Mouse (Mus musculus) spleen, adult 18-20 months (tissue): ENCODE data around the gene Vipr1.

Experiments used
- DNase-seq, 2 experiments: peaks; one replicate each; pipeline ENCODE4 v3.0.0; 2022; ENCODE audit warnings: mixed read lengths in 2 of 2

Gene Vipr1

GRCm38 (mm10) chr9:121719347-121720331 lies 77.1 kb downstream of the Vipr1 start:
- DNase-seq = peak in 1 of 2 experiments; percentile 19
